Mouse (Mus musculus): ENCODE results near the gene Rala.

Gene Rala

DNA sequence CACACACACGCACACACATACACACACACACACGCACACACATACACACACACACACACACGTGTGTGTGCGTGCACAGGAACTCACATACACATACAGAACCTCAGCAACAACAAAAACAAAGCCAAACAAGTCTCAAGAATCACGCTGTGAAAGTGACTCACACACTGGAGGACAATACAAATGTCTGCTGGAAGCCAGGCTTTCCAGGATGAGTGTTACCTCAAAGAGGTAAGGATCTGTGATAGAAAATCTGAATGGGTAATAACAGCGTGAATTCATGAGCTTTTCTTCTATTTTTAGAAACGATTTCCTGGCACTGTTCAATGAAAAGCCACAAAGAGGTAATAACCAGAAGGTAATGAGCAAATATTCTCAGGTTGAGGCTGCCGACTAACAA is 59.8 kb downstream of the Rala start:
- DNase-seq (ENCODE audit: low read depth, low spot score), result no peak

DNA sequence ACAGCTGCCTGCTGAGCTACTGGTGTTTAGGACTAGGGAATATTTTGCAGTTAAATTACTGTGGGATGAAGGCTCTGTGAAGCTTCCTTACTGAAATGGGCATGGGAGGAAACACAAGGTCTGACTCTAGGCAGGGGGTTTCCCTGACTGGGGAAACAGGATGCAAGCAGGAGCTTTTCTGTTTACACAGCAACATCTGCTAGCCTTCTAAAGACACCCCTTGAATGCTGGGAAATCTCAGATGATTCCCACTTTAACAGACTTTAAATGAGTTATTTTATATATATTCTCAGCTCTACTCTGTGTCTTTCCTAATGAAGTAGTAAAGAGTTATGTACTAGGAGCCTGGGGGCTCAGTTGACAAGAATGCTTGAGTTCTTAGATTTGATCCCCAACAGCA is 65.0 kb downstream of the Rala start:
- peak; percentile 21 for DNase-seq (ENCODE audit: low read depth, low spot score)

DNA sequence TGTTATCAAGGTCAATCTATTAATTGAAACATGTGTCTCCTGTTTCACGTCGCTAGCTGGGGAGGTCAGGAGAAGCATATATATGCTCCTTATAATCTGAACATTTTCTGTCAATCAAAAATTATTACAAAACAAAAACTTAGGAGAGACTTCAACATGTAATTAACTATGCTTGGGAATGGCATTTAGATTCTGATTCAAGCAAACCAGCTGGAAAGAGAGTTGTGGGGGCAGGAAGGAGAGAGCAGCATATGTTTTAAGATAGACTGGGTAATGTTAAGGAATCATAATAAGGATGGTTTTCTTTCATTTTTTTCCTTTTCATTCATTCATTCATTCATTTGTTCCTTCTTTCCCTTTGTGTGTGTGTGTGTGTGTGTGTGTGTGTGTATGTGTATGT is 77.3 kb downstream of the Rala start:
- DNase-seq (ENCODE audit: low read depth, low spot score), result no peak

DNA sequence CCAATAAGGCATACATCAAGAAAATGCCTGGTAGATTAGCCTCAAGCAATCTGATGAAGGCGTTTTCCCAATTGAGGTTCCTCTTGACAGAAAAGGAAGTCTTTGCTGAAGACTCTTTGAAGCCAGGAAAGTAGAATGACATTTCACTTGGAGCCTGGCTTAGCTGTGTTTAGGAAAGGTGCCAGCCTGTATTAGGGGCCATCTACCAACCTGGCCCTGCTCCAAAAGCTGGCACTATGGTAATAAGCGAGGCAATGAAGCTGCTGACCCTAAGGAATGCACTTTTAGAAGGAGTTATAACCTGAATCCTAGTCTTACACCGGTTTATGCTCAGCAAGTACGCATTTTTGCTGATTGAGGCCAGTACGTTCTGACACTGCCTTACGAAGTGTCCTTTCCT is 83.5 kb downstream of the Rala start:
- no peak for DNase-seq (ENCODE audit: low read depth, low spot score)

DNA sequence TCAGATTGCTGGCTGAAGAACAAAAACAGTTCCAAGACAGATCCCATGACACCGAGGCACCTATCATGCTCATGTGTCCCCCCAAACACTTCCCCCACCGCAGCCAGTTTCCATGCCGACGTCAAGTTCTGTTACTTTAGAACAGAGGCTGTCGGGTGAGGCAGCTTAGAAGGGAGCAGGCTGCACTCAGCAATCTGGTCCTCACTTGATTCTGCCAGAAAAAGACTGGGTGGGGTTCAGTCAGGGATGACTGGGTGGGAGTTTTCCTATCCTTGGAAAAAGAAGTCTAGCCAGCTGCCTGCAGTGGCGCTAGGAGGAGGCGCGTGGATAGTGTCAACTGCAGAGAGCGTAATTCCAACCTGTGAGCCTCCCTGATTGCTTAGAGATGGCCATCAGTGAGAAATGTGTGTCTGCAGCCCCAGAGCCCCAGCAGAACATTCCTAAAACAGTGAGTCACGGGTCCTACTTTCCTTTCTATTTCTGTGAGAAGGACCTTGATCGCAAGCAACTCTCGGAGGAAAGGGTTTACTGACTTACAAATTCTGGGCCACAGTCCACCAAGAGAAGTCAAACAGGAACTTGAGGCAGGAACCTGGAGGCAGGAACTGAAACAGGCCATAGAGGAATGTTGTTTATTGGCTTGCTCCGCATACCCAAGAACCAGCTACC is 84.5 kb downstream of the Rala start:
- DNase-seq (ENCODE audit: low read depth, low spot score), result no peak

DNA sequence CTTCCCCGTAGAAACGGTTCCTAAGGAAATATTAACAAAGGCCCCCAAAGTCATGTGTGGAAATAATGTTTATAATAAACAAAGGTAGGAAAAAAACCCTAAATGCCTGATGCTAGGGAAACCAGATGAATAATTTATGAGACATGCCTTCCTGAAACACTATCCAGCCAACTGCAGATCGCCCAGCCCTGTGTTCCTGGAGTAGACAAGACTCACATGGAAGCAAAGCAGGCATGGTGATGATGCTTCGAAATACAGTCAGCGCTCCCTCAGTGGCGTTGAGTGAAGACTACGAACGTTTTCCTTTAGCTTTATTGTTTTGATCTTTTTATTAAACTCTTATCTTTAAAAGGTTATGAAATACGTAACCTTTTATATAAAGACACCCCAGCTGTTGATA is 87.0 kb downstream of the Rala start:
- DNase-seq (ENCODE audit: low read depth, low spot score), result no peak

DNA sequence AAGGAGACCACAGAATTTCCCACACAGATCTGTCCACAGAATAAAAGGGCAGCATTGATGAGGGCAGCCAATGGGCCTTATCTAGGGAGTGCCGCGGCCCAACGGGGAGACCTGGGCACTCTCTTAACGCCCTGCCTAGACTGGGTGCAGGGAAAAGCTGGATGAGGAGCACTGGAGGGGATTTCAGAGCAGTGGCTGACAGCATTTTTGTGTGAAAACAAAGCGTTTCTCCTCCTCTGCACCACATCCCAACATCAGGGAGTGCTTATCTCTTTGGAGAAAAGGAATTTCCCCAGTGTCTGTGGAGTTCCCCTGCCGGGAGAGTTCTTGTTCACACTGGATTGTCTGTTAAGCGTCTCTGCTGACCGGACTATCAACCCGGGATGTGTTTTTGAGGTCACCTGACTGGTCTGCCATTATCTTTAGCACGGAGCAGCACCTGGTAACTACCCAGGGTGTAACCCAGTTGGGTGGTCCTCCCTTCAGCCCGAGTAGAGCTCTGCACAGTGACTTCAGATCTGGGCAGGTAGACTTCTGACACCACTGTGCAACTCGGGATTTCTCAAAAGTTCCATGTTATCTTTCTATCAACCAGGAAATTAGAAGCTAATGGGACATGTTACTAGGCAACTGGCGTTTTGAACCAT is 88.4 kb downstream of the Rala start:
- no peak for DNase-seq (ENCODE audit: low read depth, low spot score)

DNA sequence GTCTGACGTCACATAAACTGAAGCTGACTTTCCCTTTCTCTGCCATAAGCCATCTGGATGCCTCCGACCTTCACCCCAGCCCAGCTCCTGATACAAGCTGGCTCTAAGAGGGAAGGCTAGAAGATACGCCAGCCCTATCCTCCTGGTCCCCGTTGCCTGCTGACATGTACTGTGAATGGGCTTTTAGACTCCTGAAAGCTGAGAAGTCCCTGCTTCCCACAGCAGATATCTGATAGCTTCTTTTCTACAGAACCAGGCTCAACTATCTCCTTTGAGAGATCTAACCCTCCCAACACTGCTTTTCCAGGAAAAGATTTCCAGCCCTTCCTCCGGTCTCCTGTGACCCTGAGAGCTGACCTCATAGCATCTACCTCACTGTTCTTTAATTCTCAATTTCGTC is 89.3 kb downstream of the Rala start:
- no peak for DNase-seq (ENCODE audit: low read depth, low spot score)

DNA sequence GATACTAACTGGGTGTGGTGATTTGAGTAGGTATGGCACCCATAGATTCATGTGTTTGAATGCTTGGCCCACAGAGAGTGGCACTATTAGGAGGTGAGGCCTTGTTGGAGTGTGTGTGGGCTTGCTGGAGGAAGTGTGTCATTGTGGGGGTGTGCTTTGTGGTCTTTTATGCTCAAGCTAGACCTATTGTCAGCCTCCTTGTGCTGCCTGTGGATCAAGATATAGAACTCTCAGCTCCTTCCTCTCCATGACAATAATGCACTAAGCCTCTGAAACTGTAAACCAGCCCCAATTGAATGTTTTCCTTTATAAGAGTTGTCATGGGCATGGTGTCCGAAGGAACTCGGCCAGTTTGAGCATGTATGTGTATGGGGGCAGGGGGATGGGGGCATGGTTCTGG is 100.7 kb downstream of the Rala start:
- DNase-seq (ENCODE audit: low read depth, low spot score), result no peak

DNA sequence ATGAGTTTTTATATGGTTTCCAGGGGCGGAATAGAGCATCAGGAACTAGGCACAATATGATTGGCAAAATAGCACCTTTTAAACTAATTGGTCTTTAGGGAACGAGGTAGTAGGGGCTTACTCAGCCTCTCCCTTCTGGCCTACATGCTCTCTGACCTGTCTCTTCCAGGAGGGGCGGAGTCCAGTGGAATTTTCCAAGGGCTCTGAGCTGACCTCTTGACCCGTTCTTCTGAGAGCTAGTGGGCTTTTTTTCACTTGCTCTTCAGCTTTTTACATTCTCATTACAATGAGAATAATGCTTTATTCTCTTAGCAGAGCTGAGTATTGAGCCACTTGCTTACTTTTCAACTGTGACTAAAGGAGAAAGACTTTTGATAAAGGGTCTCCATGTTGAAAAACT is 101.3 kb downstream of the Rala start:
- DNase-seq (ENCODE audit: low read depth, low spot score), result no peak

DNA sequence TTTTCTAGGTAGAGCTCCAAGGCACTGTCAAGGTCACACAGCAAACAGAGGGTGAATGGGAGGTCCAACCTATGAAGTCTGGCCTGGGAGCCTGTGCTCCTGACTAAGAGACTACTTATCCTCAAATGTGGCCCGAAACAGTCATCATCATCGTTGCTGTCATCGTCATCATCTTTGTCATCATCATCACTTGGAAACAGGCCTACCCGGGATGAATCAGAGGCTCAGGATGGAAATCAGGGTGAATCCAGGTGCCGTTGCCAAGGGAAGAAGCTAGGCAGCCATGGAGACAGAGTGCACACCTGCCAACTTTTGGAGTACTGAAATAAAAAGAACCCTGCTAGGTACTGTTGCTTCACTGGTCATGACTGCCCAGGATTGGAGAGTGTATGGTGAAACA is 104.9 kb downstream of the Rala start:
- DNase-seq (ENCODE audit: low read depth, low spot score), result no peak

DNA sequence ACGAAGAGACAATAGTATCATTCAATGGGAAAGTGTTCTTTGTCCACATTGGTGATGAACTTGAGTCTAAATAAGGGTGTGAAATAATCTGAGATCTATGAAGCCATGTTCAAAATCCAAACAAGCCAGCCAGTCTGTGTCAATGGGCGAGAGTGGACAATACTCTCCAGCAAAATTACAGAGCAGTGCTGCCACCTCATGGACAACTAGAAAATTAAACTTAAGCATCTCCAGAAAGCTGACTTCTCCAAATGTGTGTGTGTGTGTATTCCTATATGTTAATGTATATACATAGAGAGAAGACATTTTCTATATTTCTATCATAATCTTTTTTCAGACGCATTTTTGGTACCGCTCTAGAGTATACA is 105.6 kb downstream of the Rala start:
- peak; percentile 56 for DNase-seq (ENCODE audit: low read depth, low spot score)

DNA sequence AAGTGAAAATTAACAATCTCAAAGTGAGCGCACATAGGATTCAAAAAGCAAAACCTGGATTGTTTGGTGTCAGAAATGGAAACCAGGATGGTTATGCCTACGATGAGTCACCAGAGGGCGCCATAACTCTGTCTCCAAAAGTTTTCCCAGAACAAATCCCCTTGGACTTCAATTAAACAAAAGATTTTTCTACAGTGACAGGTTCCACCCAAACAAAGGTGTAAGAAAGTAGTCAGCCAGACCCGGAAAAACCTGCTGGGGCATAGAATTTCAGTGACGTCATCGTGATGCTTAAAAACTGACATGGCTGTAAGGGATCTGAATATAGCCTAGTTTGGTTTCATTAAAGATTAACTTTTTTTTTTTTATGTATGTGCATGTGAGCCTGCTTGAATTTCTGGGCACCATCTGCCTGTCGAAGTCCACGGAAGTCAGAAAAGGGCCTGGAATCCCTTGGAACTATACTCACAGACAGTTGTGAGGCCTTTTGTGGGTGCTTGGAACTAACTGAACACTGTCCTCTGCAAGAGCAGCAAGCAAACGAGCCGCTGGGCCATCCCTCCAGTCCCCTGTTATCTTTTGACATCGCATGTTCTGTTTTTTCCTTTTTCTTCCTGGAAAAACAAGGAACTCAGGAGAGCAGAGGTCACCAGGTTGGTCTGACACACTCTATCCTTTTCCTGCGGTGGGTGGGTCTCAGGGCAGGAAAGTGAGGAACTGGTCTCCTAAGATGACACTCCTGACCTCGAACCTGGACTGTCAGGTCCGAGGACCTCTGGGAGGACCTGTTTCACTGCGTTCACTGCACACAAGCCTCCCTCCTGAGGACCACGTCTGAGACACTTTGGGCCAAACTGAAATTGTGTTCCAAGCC is 106.2 kb downstream of the Rala start:
- DNase-seq (ENCODE audit: low read depth, low spot score), result peak; percentile 57

DNA sequence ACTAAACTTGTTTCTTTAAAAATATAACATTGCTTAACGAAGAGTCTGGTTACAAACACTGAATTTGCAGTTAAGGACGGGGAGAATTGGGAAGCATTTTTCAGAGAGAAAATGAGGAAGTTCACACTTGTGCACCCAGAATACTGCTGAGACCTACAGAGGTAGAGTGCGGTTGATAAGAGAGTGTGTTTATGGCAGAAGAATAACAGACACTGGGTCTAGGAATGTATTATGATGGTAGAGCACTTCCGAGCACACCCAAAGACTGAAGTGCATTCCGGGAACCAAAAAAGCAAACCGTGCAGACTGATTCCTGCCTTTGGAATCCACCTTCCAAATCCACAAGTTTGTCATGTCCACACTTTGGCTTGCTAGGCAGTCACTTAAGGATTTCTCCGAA is 107.2 kb downstream of the Rala start:
- no peak for DNase-seq (ENCODE audit: low read depth, low spot score)

DNA sequence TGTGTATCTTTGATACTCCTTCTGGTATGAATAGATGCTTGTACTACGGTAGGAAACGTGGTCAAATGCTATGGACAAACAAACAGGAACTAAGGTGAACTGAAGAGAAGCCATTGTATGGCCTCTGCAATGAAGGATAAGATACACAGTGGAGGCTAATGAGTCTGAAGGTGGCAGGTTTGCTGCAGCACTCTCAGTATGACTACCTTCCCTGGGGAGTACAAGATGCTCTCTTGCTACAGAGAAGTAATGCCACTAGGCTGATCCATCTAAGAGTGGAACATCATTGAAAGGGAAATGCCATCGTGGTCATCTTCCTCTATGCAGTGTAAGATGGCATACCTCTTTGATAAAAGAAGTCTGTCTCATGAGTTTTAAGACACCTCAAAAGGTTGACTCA is 111.1 kb downstream of the Rala start:
- no peak for DNase-seq (ENCODE audit: low read depth, low spot score)
